Mouse (Mus musculus): ENCODE measurements around the gene Kcnmb2. TPM values are rescaled to one million over a fixed set of nuclear protein-coding genes. Genes with fewer than 3 reads are reported as not detected.

The Kcnmb2 gene
- polyA plus RNA-seq, 1 experiment from 2014 or later: 21.8 TPM

GRCm38 (mm10) chr3:31941478-31941877 lies 39.2 kb downstream of the Kcnmb2 start:
- ATAC-seq (ENCODE audit: low FRiP score, low read depth): no peak
- Histone ChIP-seq H3K36me3 (no peaks in the 10 kb centered on the region), H3K4me1 (no peaks in the 10 kb centered on the region), H3K27me3 (replicated peaks) (no peaks in the 10 kb centered on the region), H3K9ac (no peak overlapping the region), H3K9me3 (no peaks in the 10 kb centered on the region), H3K27ac (no peak overlapping the region), H3K4me2 (replicated peaks) (no peak overlapping the region), H3K4me3 (no peak overlapping the region)
- WGBS: 33% methylated on average over 6 of the region's 6 CpGs

- no peaks in the 10 kb centered on the region for H3K36me3 ChIP-seq
- no peak overlapping the region for H3K4me3 ChIP-seq
- H3K9me3 ChIP-seq: no peaks in the 10 kb centered on the region
- no peaks in the 10 kb centered on the region for H3K4me1 ChIP-seq
- H3K9ac ChIP-seq: no peak overlapping the region
- no peak for ATAC-seq (ENCODE audit: low FRiP score, low read depth)
- H3K27ac ChIP-seq: no peak overlapping the region
- H3K27me3 ChIP-seq (replicated peaks): no peaks in the 10 kb centered on the region
- 74% methylated on average over 3 of the region's 3 CpGs for WGBS
- H3K4me2 ChIP-seq (replicated peaks): no peak overlapping the region
Observed at GRCm38 (mm10) chr3:31954213-31954612, 51.9 kb downstream of the Kcnmb2 start.

- H3K9ac ChIP-seq: no peak overlapping the region
- no peaks in the 10 kb centered on the region for H3K36me3 ChIP-seq
- no peak for ATAC-seq (ENCODE audit: low FRiP score, low read depth)
- H3K9me3 ChIP-seq: no peaks in the 10 kb centered on the region
- H3K4me2 ChIP-seq (replicated peaks): no peak overlapping the region
- no peaks in the 10 kb centered on the region for H3K4me1 ChIP-seq
- 79% methylated on average over 2 of the region's 2 CpGs for WGBS
- no peaks in the 10 kb centered on the region for H3K27me3 ChIP-seq (replicated peaks)
- no peak overlapping the region for H3K27ac ChIP-seq
- no peak overlapping the region for H3K4me3 ChIP-seq
Observed at GRCm38 (mm10) chr3:31955004-31955403, 52.7 kb downstream of the Kcnmb2 start.

GRCm38 (mm10) chr3:31959821-31960220 lies 57.5 kb downstream of the Kcnmb2 start:
- WGBS: 76% methylated on average over 5 of the region's 5 CpGs
- no peaks in the 10 kb centered on the region for H3K9me3 ChIP-seq
- H3K27ac ChIP-seq: no peak overlapping the region
- no peak overlapping the region for H3K4me3 ChIP-seq
- no peaks in the 10 kb centered on the region for H3K27me3 ChIP-seq (replicated peaks)
- no peaks in the 10 kb centered on the region for H3K36me3 ChIP-seq
- H3K4me1 ChIP-seq: no peaks in the 10 kb centered on the region; the same call in 1 of the 2 replicates
- no peak for ATAC-seq (ENCODE audit: low FRiP score, low read depth)
- no peak overlapping the region for H3K4me2 ChIP-seq (replicated peaks)
- no peak overlapping the region for H3K9ac ChIP-seq

GRCm38 (mm10) chr3:31961175-31961574 lies 58.9 kb downstream of the Kcnmb2 start:
- WGBS: 48% methylated on average over 3 of the region's 3 CpGs
- no peaks in the 10 kb centered on the region; the same call in 1 of the 2 replicates for H3K4me1 ChIP-seq
- no peaks in the 10 kb centered on the region for H3K9me3 ChIP-seq
- no peak overlapping the region for H3K4me2 ChIP-seq (replicated peaks)
- H3K4me3 ChIP-seq: no peak overlapping the region
- no peak overlapping the region for H3K9ac ChIP-seq
- H3K27me3 ChIP-seq (replicated peaks): no peaks in the 10 kb centered on the region
- ATAC-seq (ENCODE audit: low FRiP score, low read depth): no peak
- H3K27ac ChIP-seq: no peak overlapping the region
- no peaks in the 10 kb centered on the region for H3K36me3 ChIP-seq

GRCm38 (mm10) chr3:31963076-31963475 lies 60.8 kb downstream of the Kcnmb2 start:
- Histone ChIP-seq H3K4me1 (no peaks in the 10 kb centered on the region; the same call in 1 of the 2 replicates), H3K4me2 (replicated peaks) (no peak overlapping the region), H3K36me3 (no peaks in the 10 kb centered on the region), H3K9me3 (no peaks in the 10 kb centered on the region), H3K9ac (no peak overlapping the region), H3K27ac (no peak overlapping the region), H3K27me3 (replicated peaks) (no peaks in the 10 kb centered on the region), H3K4me3 (no peak overlapping the region)
- WGBS: 92% methylated on average over 3 of the region's 3 CpGs
- ATAC-seq (ENCODE audit: low FRiP score, low read depth): no peak

GRCm38 (mm10) chr3:31979661-31980060 lies 77.4 kb downstream of the Kcnmb2 start:
- 21% methylated on average over 3 of the region's 3 CpGs for WGBS
- Histone ChIP-seq H3K4me2 (replicated peaks) (no peak overlapping the region), H3K9me3 (no peaks in the 10 kb centered on the region), H3K4me3 (no peak overlapping the region), H3K27me3 (replicated peaks) (no peaks in the 10 kb centered on the region), H3K4me1 (no peaks in the 10 kb centered on the region), H3K36me3 (no peaks in the 10 kb centered on the region), H3K27ac (no peak overlapping the region), H3K9ac (no peak overlapping the region)
- ATAC-seq (ENCODE audit: low FRiP score, low read depth): no peak

GRCm38 (mm10) chr3:31982444-31982843 lies 80.1 kb downstream of the Kcnmb2 start:
- Histone ChIP-seq H3K36me3 (no peaks in the 10 kb centered on the region), H3K4me3 (no peak overlapping the region), H3K9me3 (no peaks in the 10 kb centered on the region), H3K27me3 (replicated peaks) (no peaks in the 10 kb centered on the region), H3K4me1 (no peaks in the 10 kb centered on the region), H3K4me2 (replicated peaks) (no peak overlapping the region), H3K9ac (no peak overlapping the region), H3K27ac (no peak overlapping the region)
- WGBS: 60% methylated on average over 5 of the region's 5 CpGs
- ATAC-seq (ENCODE audit: low FRiP score, low read depth): no peak

GRCm38 (mm10) chr3:31985103-31985502 lies 82.8 kb downstream of the Kcnmb2 start:
- WGBS: 85% methylated on average over 4 of the region's 4 CpGs
- no peak for ATAC-seq (ENCODE audit: low FRiP score, low read depth)
- H3K4me1 ChIP-seq: no peaks in the 10 kb centered on the region

GRCm38 (mm10) chr3:31991526-31992045 lies 89.3 kb downstream of the Kcnmb2 start:
- no peaks in the 10 kb centered on the region for H3K9me3 ChIP-seq
- no peaks in the 10 kb centered on the region for H3K27me3 ChIP-seq (replicated peaks)
- H3K4me2 ChIP-seq (replicated peaks): no peak overlapping the region
- no peaks in the 10 kb centered on the region for H3K4me1 ChIP-seq
- no peak overlapping the region for H3K4me3 ChIP-seq
- H3K9ac ChIP-seq: no peak overlapping the region
- no peak overlapping the region for H3K27ac ChIP-seq
- H3K36me3 ChIP-seq: no peaks in the 10 kb centered on the region
- WGBS: 87% methylated on average over 5 of the region's 5 CpGs
- no peak for ATAC-seq (ENCODE audit: low FRiP score, low read depth)

More at GRCm38 (mm10) chr3:31985103-31985502, 82.8 kb downstream of the Kcnmb2 start:
- Histone ChIP-seq H3K27me3 (replicated peaks) (no peaks in the 10 kb centered on the region), H3K4me3 (no peak overlapping the region), H3K9ac (no peak overlapping the region), H3K27ac (no peak overlapping the region), H3K4me2 (replicated peaks) (no peak overlapping the region), H3K9me3 (no peaks in the 10 kb centered on the region), H3K36me3 (no peaks in the 10 kb centered on the region)

GRCm38 (mm10) chr3:32011566-32011965 lies 109.3 kb downstream of the Kcnmb2 start:
- Histone ChIP-seq H3K36me3 (no peaks in the 10 kb centered on the region), H3K27me3 (replicated peaks) (no peaks in the 10 kb centered on the region), H3K4me1 (no peaks in the 10 kb centered on the region), H3K9ac (no peak overlapping the region), H3K27ac (no peak overlapping the region), H3K9me3 (no peaks in the 10 kb centered on the region), H3K4me3 (no peak overlapping the region), H3K4me2 (replicated peaks) (no peak overlapping the region)
- ATAC-seq (ENCODE audit: low FRiP score, low read depth): no peak
- 87% methylated on average over 5 of the region's 5 CpGs for WGBS

GRCm38 (mm10) chr3:32012205-32012931 lies 110.1 kb downstream of the Kcnmb2 start:
- Histone ChIP-seq H3K9ac (no peak overlapping the region), H3K9me3 (no peaks in the 10 kb centered on the region), H3K27me3 (replicated peaks) (no peaks in the 10 kb centered on the region), H3K4me2 (replicated peaks) (no peak overlapping the region), H3K27ac (no peak overlapping the region), H3K4me3 (no peak overlapping the region), H3K36me3 (no peaks in the 10 kb centered on the region), H3K4me1 (no peaks in the 10 kb centered on the region)
- 86% methylated on average over 12 of the region's 12 CpGs for WGBS
- no peak for ATAC-seq (ENCODE audit: low FRiP score, low read depth)

GRCm38 (mm10) chr3:32020981-32021380 lies 118.7 kb downstream of the Kcnmb2 start:
- 91% methylated on average over 6 of the region's 6 CpGs for WGBS
- H3K4me2 ChIP-seq (replicated peaks): no peak overlapping the region
- no peak overlapping the region for H3K4me3 ChIP-seq
- no peaks in the 10 kb centered on the region for H3K4me1 ChIP-seq
- no peaks in the 10 kb centered on the region for H3K9me3 ChIP-seq
- ATAC-seq (ENCODE audit: low FRiP score, low read depth): no peak
- no peaks in the 10 kb centered on the region for H3K36me3 ChIP-seq
- no peaks in the 10 kb centered on the region for H3K27me3 ChIP-seq (replicated peaks)
- no peak overlapping the region for H3K9ac ChIP-seq
- H3K27ac ChIP-seq: no peak overlapping the region
